Mouse (Mus musculus): ENCODE data around the gene Rflna. TPM values are rescaled to one million over a fixed set of nuclear protein-coding genes. Genes with fewer than 3 reads are reported as not detected.

The Rflna gene
- polyA plus RNA-seq, 1 experiment from 2014 or later = 2.7 TPM

DNA sequence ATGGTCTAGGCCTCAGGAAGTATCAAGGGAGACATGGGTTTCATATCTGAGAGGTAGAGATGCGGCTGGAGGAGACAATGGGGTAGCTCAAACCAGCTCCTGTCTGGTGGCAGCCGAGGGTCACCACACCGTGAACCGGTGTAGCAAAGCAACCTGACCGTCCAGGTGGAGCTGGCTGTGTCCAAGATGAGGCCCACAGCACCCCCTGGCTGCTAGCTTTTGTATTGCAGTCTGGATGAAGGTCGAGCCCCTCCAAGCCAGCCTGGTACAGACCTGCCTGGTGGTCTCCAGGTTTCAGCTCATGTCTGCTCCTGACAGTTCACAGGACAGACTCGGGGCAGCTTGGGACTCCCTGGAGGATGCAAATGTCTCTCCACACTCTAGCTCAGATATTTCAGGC is 11.5 kb downstream of the Rflna start:
- H3K36me3 ChIP-seq (ENCODE audit: poor library complexity, severe bottlenecking) = peaks cover 79% of the 10 kb centered on the region
- no peak overlapping the region for H3K4me2 ChIP-seq
- no peak for ATAC-seq
- H3K4me1 ChIP-seq = peaks cover 9% of the 10 kb centered on the region
- H3K27me3 ChIP-seq = no peaks in the 10 kb centered on the region
- no peaks in the 10 kb centered on the region for H3K9me3 ChIP-seq (replicated peaks)
- H3K9ac ChIP-seq = no peak overlapping the region
- WGBS = 52% methylated on average over 7 of the region's 7 CpGs
- H3K27ac ChIP-seq = no peak overlapping the region
- H3K4me3 ChIP-seq = no peak overlapping the region

GRCm38 (mm10) chr5:125015066-125015465 is 12.0 kb downstream of the Rflna start:
- Histone ChIP-seq H3K4me1 (peaks cover 9% of the 10 kb centered on the region), H3K27ac (no peak overlapping the region), H3K9ac (no peak overlapping the region), H3K27me3 (no peaks in the 10 kb centered on the region), H3K4me3 (no peak overlapping the region), H3K9me3 (replicated peaks) (no peaks in the 10 kb centered on the region), H3K36me3 (ENCODE audit: poor library complexity, severe bottlenecking) (peaks cover 79% of the 10 kb centered on the region), H3K4me2 (no peak overlapping the region)
- peak; percentile 7; the same call in 1 of the 2 replicates for ATAC-seq
- 78% methylated on average over 3 of the region's 3 CpGs for WGBS

GRCm38 (mm10) chr5:125015576-125015975 is 12.6 kb downstream of the Rflna start:
- ATAC-seq = no peak
- Histone ChIP-seq H3K4me1 (peaks cover 9% of the 10 kb centered on the region), H3K4me3 (no peak overlapping the region), H3K9me3 (replicated peaks) (no peaks in the 10 kb centered on the region), H3K4me2 (no peak overlapping the region), H3K27me3 (no peaks in the 10 kb centered on the region), H3K36me3 (ENCODE audit: poor library complexity, severe bottlenecking) (peaks cover 79% of the 10 kb centered on the region), H3K27ac (no peak overlapping the region), H3K9ac (no peak overlapping the region)
- WGBS = 88% methylated on average over 9 of the region's 9 CpGs

GRCm38 (mm10) chr5:125016421-125017242 is 13.6 kb downstream of the Rflna start:
- peaks cover 9% of the 10 kb centered on the region for H3K4me1 ChIP-seq
- no peaks in the 10 kb centered on the region for H3K27me3 ChIP-seq
- H3K9ac ChIP-seq = no peak overlapping the region
- no peak for ATAC-seq
- no peak overlapping the region for H3K4me2 ChIP-seq
- H3K4me3 ChIP-seq = no peak overlapping the region
- H3K36me3 ChIP-seq (ENCODE audit: poor library complexity, severe bottlenecking) = peaks cover 80% of the 10 kb centered on the region
- H3K27ac ChIP-seq = no peak overlapping the region; the same call in 1 of the 2 replicates
- 91% methylated on average over 17 of the region's 17 CpGs for WGBS
- no peaks in the 10 kb centered on the region for H3K9me3 ChIP-seq (replicated peaks)

DNA sequence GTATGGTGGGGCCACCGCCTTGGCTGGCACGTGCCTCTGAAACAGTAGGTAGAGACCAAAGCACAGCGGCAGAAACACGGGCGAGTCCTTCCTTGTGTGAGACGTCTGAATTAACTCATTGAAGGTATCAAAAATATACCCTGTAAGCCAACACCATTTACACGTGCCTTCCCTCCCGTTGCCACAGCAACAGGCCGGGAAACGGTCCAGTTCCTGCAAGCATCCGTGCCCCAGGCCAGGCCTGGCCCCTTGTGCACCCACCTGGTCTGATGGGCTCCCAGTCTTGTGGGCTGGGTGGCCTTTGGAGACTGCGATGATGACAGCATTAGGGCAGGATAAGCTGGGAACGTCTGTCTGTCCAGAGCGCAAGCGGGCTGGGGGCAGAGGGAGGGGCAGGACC is 14.3 kb downstream of the Rflna start:
- ATAC-seq = peak; percentile 44; the same call in 1 of the 2 replicates
- H3K36me3 ChIP-seq (ENCODE audit: poor library complexity, severe bottlenecking) = peaks cover 86% of the 10 kb centered on the region
- H3K9me3 ChIP-seq (replicated peaks) = no peaks in the 10 kb centered on the region
- H3K4me2 ChIP-seq = no peak overlapping the region
- peaks cover 9% of the 10 kb centered on the region for H3K4me1 ChIP-seq
- 53% methylated on average over 15 of the region's 15 CpGs for WGBS
- no peaks in the 10 kb centered on the region for H3K27me3 ChIP-seq
- no peak overlapping the region for H3K9ac ChIP-seq
- H3K27ac ChIP-seq = peak overlapping the region; percentile 14; the same call in 1 of the 2 replicates
- H3K4me3 ChIP-seq = no peak overlapping the region

GRCm38 (mm10) chr5:125019099-125019498 is 16.1 kb downstream of the Rflna start:
- Histone ChIP-seq H3K4me2 (no peak overlapping the region), H3K36me3 (ENCODE audit: poor library complexity, severe bottlenecking) (peaks cover 93% of the 10 kb centered on the region), H3K4me1 (peaks cover 9% of the 10 kb centered on the region), H3K27ac (no peak overlapping the region), H3K4me3 (no peak overlapping the region), H3K9me3 (replicated peaks) (no peaks in the 10 kb centered on the region), H3K27me3 (no peaks in the 10 kb centered on the region), H3K9ac (no peak overlapping the region)
- ATAC-seq = no peak
- 85% methylated on average over 5 of the region's 5 CpGs for WGBS

DNA sequence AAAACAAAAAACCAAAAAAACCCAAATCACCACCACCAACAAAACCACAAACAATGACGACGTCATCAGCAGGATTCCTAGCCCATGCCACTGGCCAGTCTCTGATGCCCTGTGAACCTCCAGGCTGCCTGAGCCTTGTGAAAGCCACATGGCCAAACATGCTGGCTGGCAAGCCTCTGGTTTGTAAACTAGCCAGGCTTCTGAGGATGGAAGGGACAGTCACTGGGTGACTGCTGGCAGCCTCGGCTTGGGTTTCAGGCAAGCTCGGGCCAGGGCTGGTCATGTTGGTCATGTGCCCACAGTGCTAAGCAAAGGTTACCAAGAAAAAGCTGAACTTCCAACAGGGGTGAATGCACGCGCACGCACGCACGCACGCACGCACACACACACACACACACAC is 18.3 kb downstream of the Rflna start:
- Histone ChIP-seq H3K27ac (no peak overlapping the region), H3K27me3 (no peaks in the 10 kb centered on the region), H3K9ac (no peak overlapping the region), H3K4me1 (peaks cover 9% of the 10 kb centered on the region), H3K36me3 (ENCODE audit: poor library complexity, severe bottlenecking) (peaks cover 97% of the 10 kb centered on the region), H3K4me2 (no peak overlapping the region), H3K4me3 (no peak overlapping the region), H3K9me3 (replicated peaks) (no peaks in the 10 kb centered on the region)
- ATAC-seq = no peak
- 80% methylated on average over 11 of the region's 11 CpGs for WGBS

DNA sequence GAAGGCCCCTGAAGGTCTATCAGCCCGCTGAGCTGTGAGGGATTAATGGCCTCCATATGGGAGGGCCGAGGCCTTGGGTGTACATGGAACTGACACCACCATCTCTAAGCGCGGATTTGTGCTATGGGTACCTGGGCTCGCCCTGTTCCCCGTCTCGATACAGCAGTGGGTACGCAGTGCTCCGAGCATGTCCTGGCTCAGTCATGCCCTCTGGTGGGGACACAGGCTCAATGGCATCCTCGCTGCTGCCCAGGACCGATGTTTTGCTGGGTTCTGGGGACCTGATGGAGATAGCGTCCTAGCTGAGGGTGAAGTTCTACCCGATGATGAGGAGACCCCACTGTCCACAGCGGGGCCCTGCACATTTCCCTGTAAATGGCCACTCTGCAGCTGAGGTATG is 21.0 kb downstream of the Rflna start:
- no peak overlapping the region for H3K4me2 ChIP-seq
- no peaks in the 10 kb centered on the region for H3K9me3 ChIP-seq (replicated peaks)
- no peak for ATAC-seq
- H3K27me3 ChIP-seq = no peaks in the 10 kb centered on the region
- H3K4me3 ChIP-seq = no peak overlapping the region
- H3K36me3 ChIP-seq (ENCODE audit: poor library complexity, severe bottlenecking) = peaks cover 97% of the 10 kb centered on the region
- no peak overlapping the region for H3K27ac ChIP-seq
- no peak overlapping the region for H3K9ac ChIP-seq
- H3K4me1 ChIP-seq = no peaks in the 10 kb centered on the region
- 83% methylated on average over 14 of the region's 14 CpGs for WGBS

GRCm38 (mm10) chr5:125028371-125028770 is 25.4 kb downstream of the Rflna start:
- Histone ChIP-seq H3K27ac (no peak overlapping the region), H3K27me3 (no peaks in the 10 kb centered on the region)
- 93% methylated on average over 15 of the region's 15 CpGs for WGBS

GRCm38 (mm10) chr5:125028911-125029310 is 25.9 kb downstream of the Rflna start:
- Histone ChIP-seq H3K27me3 (no peaks in the 10 kb centered on the region), H3K4me3 (no peak overlapping the region), H3K4me1 (no peaks in the 10 kb centered on the region), H3K9me3 (replicated peaks) (no peaks in the 10 kb centered on the region), H3K27ac (no peak overlapping the region), H3K9ac (no peak overlapping the region), H3K36me3 (ENCODE audit: poor library complexity, severe bottlenecking) (peaks cover 100% of the 10 kb centered on the region), H3K4me2 (no peak overlapping the region)
- no peak for ATAC-seq
- 96% methylated on average over 20 of the region's 20 CpGs for WGBS

More at GRCm38 (mm10) chr5:125028371-125028770, 25.4 kb downstream of the Rflna start:
- H3K4me1 ChIP-seq = no peaks in the 10 kb centered on the region
- no peak overlapping the region for H3K9ac ChIP-seq
- ATAC-seq = no peak
- H3K4me2 ChIP-seq = no peak overlapping the region
- H3K4me3 ChIP-seq = no peak overlapping the region
- H3K36me3 ChIP-seq (ENCODE audit: poor library complexity, severe bottlenecking) = peaks cover 100% of the 10 kb centered on the region
- no peaks in the 10 kb centered on the region for H3K9me3 ChIP-seq (replicated peaks)

DNA sequence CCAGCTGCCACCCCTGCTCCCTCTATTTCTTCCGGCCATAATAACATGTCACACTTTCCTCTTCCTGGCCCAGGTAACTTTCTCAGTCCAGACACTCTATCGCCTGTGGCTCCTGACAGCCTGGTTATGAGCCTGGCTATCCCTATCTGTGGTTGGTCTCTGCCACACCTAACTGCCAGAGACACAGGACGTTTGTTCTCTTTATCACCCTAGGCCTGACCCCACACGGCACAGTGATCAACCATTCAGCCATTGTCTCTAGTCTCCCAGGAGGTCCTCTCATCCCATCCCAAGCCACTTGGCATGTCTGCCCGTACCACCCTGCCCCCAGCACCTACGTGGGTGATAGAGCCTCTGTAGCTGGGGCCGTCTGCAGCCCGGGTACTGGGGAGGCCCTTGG is 33.5 kb downstream of the Rflna start:
- no peaks in the 10 kb centered on the region for H3K9me3 ChIP-seq (replicated peaks)

GRCm38 (mm10) chr5:125039377-125040027 is 36.5 kb downstream of the Rflna start:
- 96% methylated on average over 8 of the region's 8 CpGs for WGBS
- Histone ChIP-seq H3K27ac (no peak overlapping the region), H3K36me3 (ENCODE audit: poor library complexity, severe bottlenecking) (peaks cover 95% of the 10 kb centered on the region)

More for the DNA sequence above, 33.5 kb downstream of the Rflna start:
- H3K4me3 ChIP-seq = no peak overlapping the region
- H3K4me1 ChIP-seq = no peaks in the 10 kb centered on the region
- peaks cover 100% of the 10 kb centered on the region for H3K36me3 ChIP-seq (ENCODE audit: poor library complexity, severe bottlenecking)
- ATAC-seq = no peak
- H3K27me3 ChIP-seq = no peaks in the 10 kb centered on the region
- 87% methylated on average over 8 of the region's 8 CpGs for WGBS
- no peak overlapping the region for H3K4me2 ChIP-seq
- H3K9ac ChIP-seq = no peak overlapping the region
- H3K27ac ChIP-seq = no peak overlapping the region

More at GRCm38 (mm10) chr5:125039377-125040027, 36.5 kb downstream of the Rflna start:
- Histone ChIP-seq H3K4me2 (no peak overlapping the region), H3K4me1 (peaks cover 3% of the 10 kb centered on the region; the same call in 1 of the 2 replicates), H3K27me3 (no peaks in the 10 kb centered on the region), H3K9ac (no peak overlapping the region), H3K9me3 (replicated peaks) (no peaks in the 10 kb centered on the region), H3K4me3 (no peak overlapping the region)
- no peak for ATAC-seq
